Mouse (Mus musculus): ENCODE measurements at regions not wholly inside any gene's neighbourhood (a gene's known extent, or its start where the extent isn't known, plus 50 kb on each side); places are given as distances from the start of the nearest gene placed in this dataset.
"Not testable (repeated sequence)": the region's sequence is repeated elsewhere in the genome, so short reads cannot be mapped to it uniquely, and the experiment has no call there.

GRCm38 (mm10) chr10:14875216-14875615 is 157.2 kb upstream of the Gje1 start:
- no peaks in the 10 kb centered on the region for H3K9me3 ChIP-seq (replicated peaks)
- no peaks in the 10 kb centered on the region for H3K36me3 ChIP-seq (ENCODE audit: poor library complexity, severe bottlenecking)
- H3K4me2 ChIP-seq, result no peak overlapping the region
- H3K4me1 ChIP-seq, result no peaks in the 10 kb centered on the region
- H3K4me3 ChIP-seq, result no peak overlapping the region
- no peak overlapping the region for H3K27ac ChIP-seq
- 0 out of 2 replicates have a peak, but pooled peaks have one; percentile 50 for ATAC-seq
- no peaks in the 10 kb centered on the region for H3K27me3 ChIP-seq
- WGBS, result 68% methylated on average over 4 of the region's 4 CpGs
- no peak overlapping the region for H3K9ac ChIP-seq

GRCm38 (mm10) chr10:14861241-14861640 is 143.2 kb upstream of the Gje1 start:
- ATAC-seq, result peak; percentile 74
- H3K9ac ChIP-seq, result no peak overlapping the region
- H3K27ac ChIP-seq, result no peak overlapping the region
- H3K36me3 ChIP-seq (ENCODE audit: poor library complexity, severe bottlenecking), result no peaks in the 10 kb centered on the region
- no peaks in the 10 kb centered on the region for H3K4me1 ChIP-seq
- H3K9me3 ChIP-seq (replicated peaks), result no peaks in the 10 kb centered on the region
- H3K4me2 ChIP-seq, result no peak overlapping the region
- H3K27me3 ChIP-seq, result no peaks in the 10 kb centered on the region
- no peak overlapping the region for H3K4me3 ChIP-seq
- WGBS, result 36% methylated on average over 3 of the region's 3 CpGs

GRCm38 (mm10) chr10:14860126-14860638 is 142.2 kb upstream of the Gje1 start:
- 78% methylated on average over 6 of the region's 6 CpGs for WGBS
- no peak overlapping the region for H3K4me3 ChIP-seq
- no peaks in the 10 kb centered on the region for H3K9me3 ChIP-seq (replicated peaks)
- no peak for ATAC-seq
- no peaks in the 10 kb centered on the region for H3K27me3 ChIP-seq
- no peaks in the 10 kb centered on the region for H3K36me3 ChIP-seq (ENCODE audit: poor library complexity, severe bottlenecking)
- H3K27ac ChIP-seq, result no peak overlapping the region
- no peak overlapping the region for H3K9ac ChIP-seq
- H3K4me1 ChIP-seq, result no peaks in the 10 kb centered on the region
- no peak overlapping the region for H3K4me2 ChIP-seq

- WGBS, result 94% methylated on average over 3 of the region's 3 CpGs
- H3K4me2 ChIP-seq; H3K4me3 ChIP-seq; H3K9ac ChIP-seq; ATAC-seq; H3K36me3 ChIP-seq (ENCODE audit: poor library complexity, severe bottlenecking); H3K9me3 ChIP-seq (replicated peaks); H3K4me1 ChIP-seq; H3K27ac ChIP-seq; H3K27me3 ChIP-seq: not testable (repeated sequence)
These were observed 128.6 kb upstream of the Gje1 start for GRCm38 (mm10) chr10:14846601-14847000.

GRCm38 (mm10) chr10:14845058-14845457 is 127.0 kb upstream of the Gje1 start:
- H3K4me2 ChIP-seq, result no peak overlapping the region
- 84% methylated on average over 2 of the region's 2 CpGs for WGBS
- H3K4me3 ChIP-seq, result no peak overlapping the region
- H3K9me3 ChIP-seq (replicated peaks), result no peaks in the 10 kb centered on the region
- H3K4me1 ChIP-seq, result no peaks in the 10 kb centered on the region
- H3K27ac ChIP-seq, result no peak overlapping the region
- H3K27me3 ChIP-seq, result no peaks in the 10 kb centered on the region
- H3K36me3 ChIP-seq (ENCODE audit: poor library complexity, severe bottlenecking), result no peaks in the 10 kb centered on the region
- H3K9ac ChIP-seq, result no peak overlapping the region
- ATAC-seq, result no peak
